Mouse (Mus musculus) heart, adult 2 months (tissue): ENCODE results near the gene Cnep1r1. TPM values are rescaled to one million over a fixed set of nuclear protein-coding genes. Genes with fewer than 3 reads are reported as not detected.

Experiments used
- DNase-seq, 2 experiments: peaks; one replicate each; pipeline ENCODE4 v3.0.0; 2021
- H3K27ac ChIP-seq: fragments of 200-600 bp; 2 replicates; pipeline ENCODE4 v1.8.1; 2022
- H3K27me3 ChIP-seq: fragments of 200-500 bp; 2 replicates; pipeline ENCODE4 v1.6.1; 2012; ENCODE audit warnings: mild to moderate bottlenecking, low read length, inconsistent platforms, mixed read lengths; ENCODE audit not compliant: control insufficient read depth, insufficient read depth
- H3K36me3 ChIP-seq: fragments of 200-500 bp; 2 replicates; pipeline ENCODE4 v1.6.1; 2012; ENCODE audit warnings: low read length, inconsistent platforms; ENCODE audit not compliant: control insufficient read depth, insufficient read depth
- H3K4me1 ChIP-seq: fragments of 200-500 bp; 2 replicates; pipeline ENCODE4 v1.6.1; 2011; ENCODE audit warnings: low read length; ENCODE audit not compliant: control insufficient read depth, insufficient read depth
- H3K4me3 ChIP-seq: fragments of 200-600 bp; 2 replicates; pipeline ENCODE4 v1.8.1; 2022
- H3K79me2 ChIP-seq: fragments of 200-500 bp; replicated peaks from 2 replicates; pipeline ENCODE4 v1.6.1; 2012; ENCODE audit warnings: mild to moderate bottlenecking, inconsistent platforms, low read length, moderate library complexity, mixed read lengths; ENCODE audit not compliant: control insufficient read depth, insufficient read depth
- H3K9ac ChIP-seq: fragments of 200-500 bp; 2 replicates; pipeline ENCODE4 v1.6.1; 2012; ENCODE audit warnings: low read depth, mild to moderate bottlenecking, control low read depth, inconsistent platforms, low read length, mixed read lengths
- CTCF ChIP-seq: fragments of 200-600 bp; IDR thresholded peaks from 2 replicates; pipeline ENCODE4 v1.8.1; 2022; ENCODE audit warnings: antibody characterized with exemption, mild to moderate bottlenecking, moderate library complexity
- EP300 ChIP-seq: fragments of 200-500 bp; IDR thresholded peaks from 2 replicates; pipeline ENCODE4 v1.6.1; 2011; ENCODE audit warnings: low read depth, low read length, control low read depth; ENCODE audit not compliant: insufficient read depth
- POLR2A ChIP-seq: fragments of 200-500 bp; IDR thresholded peaks from 2 replicates; pipeline ENCODE4 v1.6.1; 2011; ENCODE audit warnings: mild to moderate bottlenecking, low read depth, low read length, control low read depth; ENCODE audit not compliant: insufficient read depth
- WGBS: fragments of 180-500 bp; shearing (Covaris S2); methylation state at CpG from one replicate; pipeline ENCODE4 v1.1.7; 2018; 5-methylcytosine and 5-hydroxymethylcytosine counted together
- intact Hi-C: fragments of 180-260 bp; cut with DNase I; formaldehyde crosslinking; loops from one replicate; pipeline ENCODE4 v1.15.1; 2025
- polyA plus RNA-seq: library from polyadenylated mRNA; depleted of rRNA; stranded (reverse); fragments of >200 nt; gene quantifications from 2 replicates; pipeline ENCODE4 v1.2.3, GENCODE M21; 2012
- total RNA-seq, 2 experiments: library from RNA; stranded (reverse); gene quantifications; 2 replicates each; pipeline ENCODE4 v1.2.3; 2021

The Cnep1r1 gene
- total and polyA plus RNA-seq, 3 experiments = 20.0 to 38.4 (median 32.9) TPM

DNA sequence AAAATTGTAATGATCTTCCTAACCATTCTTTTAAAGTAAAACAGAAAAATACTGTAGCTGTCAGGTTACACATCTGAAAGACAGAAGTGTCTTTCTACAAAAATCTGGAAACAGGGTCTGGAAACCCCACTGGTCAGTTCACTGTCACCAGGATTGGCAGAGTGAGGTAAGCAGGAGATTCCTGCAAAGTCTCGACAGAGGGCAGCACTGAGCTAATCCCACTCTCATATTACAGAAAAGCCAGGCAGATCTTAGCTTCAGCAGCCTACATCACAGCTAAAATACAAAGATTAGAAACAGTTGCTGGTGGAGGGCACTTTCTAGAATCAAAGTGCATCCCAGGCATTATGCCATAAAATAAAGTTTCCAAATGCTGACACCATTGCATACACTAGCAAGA lies 19.0 kb upstream of the Cnep1r1 start:
- intact Hi-C loops = no loop called here
- H3K36me3 ChIP-seq = no peaks in the 10 kb centered on the region
- DNase-seq = peak; percentile 12 to 25
- no peak overlapping the region for H3K4me3 ChIP-seq
- H3K79me2 ChIP-seq = no peaks in the 10 kb centered on the region
- no peak overlapping the region for H3K27ac ChIP-seq
- 0% methylated on average over 1 of the region's 1 CpGs for WGBS
- no peak overlapping the region for H3K9ac ChIP-seq
- H3K27me3 ChIP-seq = no peaks in the 10 kb centered on the region
- no peaks in the 10 kb centered on the region for H3K4me1 ChIP-seq
- TF ChIP-seq EP300 (no peak), CTCF (peak; percentile 85)

- no peaks in the 10 kb centered on the region for H3K4me1 ChIP-seq
- 85% methylated on average over 4 of the region's 4 CpGs for WGBS
Measured at GRCm38 (mm10) chr8:88109241-88109640, 9.3 kb upstream of the Cnep1r1 start.

DNA sequence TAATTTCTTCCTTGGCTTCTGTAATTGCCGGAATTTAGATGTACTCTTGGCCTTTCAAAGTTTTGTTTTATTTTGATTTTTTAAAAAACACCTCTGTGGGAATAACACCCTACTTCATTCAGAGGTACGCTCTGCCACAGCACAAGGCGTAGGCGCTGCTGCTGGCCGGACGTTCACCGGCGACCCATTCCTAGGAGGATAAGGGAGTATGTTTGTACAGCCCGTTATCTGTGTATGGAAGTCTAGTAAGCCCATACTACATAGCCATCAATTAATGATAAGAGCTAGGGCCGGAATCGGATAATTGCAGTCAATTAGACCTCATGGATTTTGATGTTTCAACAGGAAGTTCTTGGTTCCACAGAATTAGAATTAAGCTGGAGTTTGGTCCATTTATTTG lies 507 bp downstream of the Cnep1r1 start:
- H3K36me3 ChIP-seq = no peaks in the 10 kb centered on the region; the same call in 1 of the 2 replicates
- intact Hi-C loops = loop anchor here (2.0 to 10.0 kb wide), 4 partner anchors 18 to 246 kb away; partner anchors contain the start of genes Brd7 and Heatr3

More at GRCm38 (mm10) chr8:88109241-88109640, 9.3 kb upstream of the Cnep1r1 start:
- Histone ChIP-seq H3K27me3 (no peaks in the 10 kb centered on the region), H3K9ac (no peak overlapping the region), H3K4me3 (no peak overlapping the region), H3K27ac (no peak overlapping the region), H3K36me3 (no peaks in the 10 kb centered on the region), H3K79me2 (no peaks in the 10 kb centered on the region)
- TF ChIP-seq POLR2A (no peak), CTCF (0 out of 2 replicates have a peak, but pooled peaks have one; percentile 3)
- no peak for DNase-seq
- intact Hi-C loops = no loop called here

DNA sequence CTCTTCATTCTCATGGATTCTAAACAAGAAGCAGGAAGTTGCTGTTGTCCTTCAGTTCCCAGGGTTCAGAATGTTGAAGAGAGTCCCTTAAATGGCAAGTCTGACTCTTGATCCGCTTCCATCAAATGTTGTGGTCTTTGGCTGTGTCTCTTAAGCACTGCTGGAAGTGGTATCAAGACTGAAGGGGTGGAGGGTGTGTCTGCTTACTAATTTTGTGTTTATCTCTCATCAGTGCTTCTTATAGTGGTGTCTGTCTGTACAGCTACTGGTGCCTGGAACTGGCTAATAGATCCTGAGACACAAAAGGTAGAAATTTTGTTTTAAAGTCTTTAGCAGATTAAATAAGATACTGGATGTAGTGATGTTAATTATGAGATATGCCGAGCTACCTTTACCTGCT lies 6.3 kb downstream of the Cnep1r1 start:
- Histone ChIP-seq H3K9ac (no peak overlapping the region), H3K27ac (no peak overlapping the region), H3K79me2 (peaks cover 1% of the 10 kb centered on the region; the same call in 1 of the 2 replicates), H3K36me3 (peaks cover 4% of the 10 kb centered on the region), H3K4me1 (no peaks in the 10 kb centered on the region; the same call in 1 of the 2 replicates), H3K27me3 (no peaks in the 10 kb centered on the region), H3K4me3 (no peak overlapping the region)
- DNase-seq = no peak
- WGBS = 77% methylated on average over 2 of the region's 2 CpGs
- intact Hi-C loops = no loop called here
- no peak for TF ChIP-seq EP300
- no peak for TF ChIP-seq POLR2A
- TF ChIP-seq CTCF = no peak

More for the DNA sequence above, 507 bp downstream of the Cnep1r1 start:
- H3K79me2 ChIP-seq = peaks cover 1% of the 10 kb centered on the region; the same call in 1 of the 2 replicates
- H3K4me1 ChIP-seq = no peaks in the 10 kb centered on the region
- no peaks in the 10 kb centered on the region for H3K27me3 ChIP-seq
- TF ChIP-seq EP300 (no peak), POLR2A (no peak), CTCF (no peak)
- under 1% methylated on average over 11 of the region's 11 CpGs for WGBS
- peak overlapping the region; percentile 99 for H3K4me3 ChIP-seq
- peak overlapping the region; percentile 83 for H3K9ac ChIP-seq
- peak in 1 of 2 experiments; percentile 12 for DNase-seq
- peak overlapping the region; percentile 94 for H3K27ac ChIP-seq

GRCm38 (mm10) chr8:88129397-88129796 lies 10.8 kb downstream of the Cnep1r1 start:
- intact Hi-C loops = no loop called here
- no peak overlapping the region for H3K4me3 ChIP-seq
- H3K79me2 ChIP-seq = peaks cover 2% of the 10 kb centered on the region; the same call in 1 of the 2 replicates
- H3K9ac ChIP-seq = no peak overlapping the region
- TF ChIP-seq POLR2A = no peak
- no peak for TF ChIP-seq EP300
- TF ChIP-seq CTCF = no peak
- DNase-seq = no peak
- 94% methylated on average over 4 of the region's 4 CpGs for WGBS
- peaks cover 6% of the 10 kb centered on the region; the same call in 1 of the 2 replicates for H3K36me3 ChIP-seq
- no peaks in the 10 kb centered on the region; the same call in 1 of the 2 replicates for H3K4me1 ChIP-seq
- no peaks in the 10 kb centered on the region for H3K27me3 ChIP-seq
- H3K27ac ChIP-seq = no peak overlapping the region

DNA sequence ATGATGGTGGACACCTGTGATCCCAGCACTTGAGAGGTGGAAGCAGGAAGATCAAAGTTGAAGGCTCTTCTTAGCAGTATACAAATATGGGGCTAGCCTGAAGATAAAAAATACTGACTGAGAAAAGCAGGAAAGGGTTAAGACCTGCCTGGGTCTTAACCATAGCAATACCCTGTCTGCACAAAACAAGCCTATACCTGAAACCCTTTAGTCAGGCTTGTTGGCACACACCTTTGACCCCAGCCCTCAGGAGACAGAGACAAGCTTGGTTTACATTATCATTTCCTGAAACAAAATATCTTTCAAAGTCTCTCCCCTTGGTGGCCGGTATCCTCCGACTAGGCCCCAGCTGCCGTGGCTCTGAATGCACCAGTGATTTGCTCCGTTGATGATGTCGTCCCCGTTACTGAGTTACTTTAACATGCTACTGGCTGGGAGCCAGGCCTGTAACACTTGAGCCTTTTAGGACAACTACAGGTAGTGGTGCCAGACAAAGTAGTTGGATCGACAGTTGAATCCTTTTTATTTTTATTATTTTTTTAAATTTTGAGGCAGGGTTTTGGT lies 12.3 kb downstream of the Cnep1r1 start:
- Histone ChIP-seq H3K36me3 (peaks cover 4% of the 10 kb centered on the region; the same call in 1 of the 2 replicates), H3K4me1 (no peaks in the 10 kb centered on the region; the same call in 1 of the 2 replicates), H3K9ac (no peak overlapping the region), H3K4me3 (no peak overlapping the region), H3K27me3 (no peaks in the 10 kb centered on the region), H3K27ac (no peak overlapping the region), H3K79me2 (peaks cover 2% of the 10 kb centered on the region; the same call in 1 of the 2 replicates)
- intact Hi-C loops = loop anchor here (10.0 kb wide), 1 partner anchor 214 kb away; no protein-coding TSS in a partner anchor
- DNase-seq = no peak
- 62% methylated on average over 7 of the region's 7 CpGs for WGBS
- TF ChIP-seq CTCF (no peak), EP300 (no peak), POLR2A (no peak)
